Comparison of ENCODE assay signal across 10 mouse cellular contexts in the genomic region with DNA sequence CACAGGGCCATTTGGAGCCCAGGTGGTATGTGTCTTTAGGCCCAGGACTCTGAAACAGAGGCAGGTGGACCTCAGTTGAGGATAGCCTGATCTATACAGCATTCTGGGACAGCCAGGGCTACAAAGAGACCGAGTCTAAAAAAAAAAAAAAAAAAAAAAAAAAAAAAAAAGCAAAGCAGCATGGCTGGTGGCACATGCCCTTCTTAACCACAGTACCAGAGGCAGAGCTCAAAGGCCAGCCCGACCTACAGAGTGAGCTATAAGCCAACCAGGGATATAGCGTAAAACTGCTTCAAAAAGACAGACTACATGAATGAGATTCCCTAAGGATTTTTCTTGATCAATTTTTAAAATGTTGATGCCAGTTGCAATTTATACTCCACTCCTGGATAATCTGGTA. TPM values are rescaled to one million over a fixed set of nuclear protein-coding genes. Genes with fewer than 3 reads are reported as not detected.
A peak's percentile ranks its signal among the peaks of the same experiment; 100 is the strongest.
DNase-seq lines count a peak whose midpoint lies in the region; ATAC-seq and TF ChIP-seq lines count a peak whose summit lies in the region.
"Had no signal": no experiment of that assay in that cellular context is flagged by ENCODE, and none has a peak within 500 bp of the region (broad histone marks: within the 10 kb centered on the region; RNA-seq: fewer than 3 reads in every experiment).

No protein-coding gene starts in this region.

- no peak overlapping the region for H3K4me2 ChIP-seq in heart, embryonic 15.5 days
- no peak overlapping the region for H3K4me2 ChIP-seq in liver, embryonic 15.5 days
- no peak overlapping the region for H3K4me2 ChIP-seq in liver, postnatal 0 days (ENCODE audit: low read depth, low read length)
- H3K4me2 ChIP-seq in limb, embryonic 15.5 days: no peak overlapping the region

- WGBS in heart, embryonic 15.5 days: 73% methylated on average over 3 of the region's 3 CpGs
- 55% methylated on average over 3 of the region's 3 CpGs for WGBS in liver, embryonic 15.5 days (ENCODE audit: insufficient replicate concordance)
- WGBS in liver, postnatal 0 days (ENCODE audit: insufficient replicate concordance): 58% methylated on average over 3 of the region's 3 CpGs
- 75% methylated on average over 3 of the region's 3 CpGs for WGBS in limb, embryonic 15.5 days

- TF ChIP-seq POLR2A in bone marrow macrophage, adult 2 months (IDR thresholded peaks at IDR 0.05; ENCODE audit: borderline replicate concordance, low read depth, low read length): no peak

- TF ChIP-seq CTCF in liver, postnatal 0 days (IDR thresholded peaks at IDR 0.05; ENCODE audit: low read depth): no peak
- TF ChIP-seq CTCF in bone marrow macrophage, adult 2 months (IDR thresholded peaks at IDR 0.05; ENCODE audit: low read depth, low read length): no peak

- TF ChIP-seq EP300 in liver, postnatal 0 days (IDR thresholded peaks at IDR 0.05; ENCODE audit: low read depth): no peak

- H3K27ac ChIP-seq in heart, embryonic 15.5 days: peak overlapping the region; percentile 44; the same call in 1 of the 2 replicates
- H3K27ac ChIP-seq in liver, embryonic 15.5 days (replicated peaks): 0 out of 2 replicates have a peak overlapping the region, but pooled peaks have one; percentile 35
- no peak overlapping the region for H3K27ac ChIP-seq in liver, postnatal 0 days (ENCODE audit: low read depth)
- peak overlapping the region; percentile 98 for H3K27ac ChIP-seq in bone marrow macrophage, adult 2 months (ENCODE audit: insufficient read depth, low read depth, low read length)
- H3K27ac ChIP-seq in limb, embryonic 15.5 days: 0 out of 2 replicates have a peak overlapping the region, but pooled peaks have one; percentile 1

- H3K9ac ChIP-seq in heart, embryonic 15.5 days: no peak overlapping the region
- H3K9ac ChIP-seq in liver, embryonic 15.5 days: no peak overlapping the region
- H3K9ac ChIP-seq in liver, postnatal 0 days (replicated peaks): no peak overlapping the region
- no peak overlapping the region for H3K9ac ChIP-seq in limb, embryonic 15.5 days

- no peak for DNase-seq in heart, adult 9 months (ENCODE audit: low spot score in 2 of 2)
- no peak for DNase-seq in liver, postnatal 0 days
- DNase-seq in embryo, embryonic 9.5 days (ENCODE audit: extremely low spot score): no peak
- DNase-seq in adrenal gland, adult 8-10 months: no peak
- DNase-seq: kidney, postnatal 4 days; right cerebral cortex, postnatal 4 days had no signal

- H3K4me1 ChIP-seq in heart, embryonic 15.5 days (replicated peaks): peaks cover 71% of the 10 kb centered on the region
- peaks cover 79% of the 10 kb centered on the region for H3K4me1 ChIP-seq in liver, embryonic 15.5 days (replicated peaks)
- peaks cover 46% of the 10 kb centered on the region for H3K4me1 ChIP-seq in liver, postnatal 0 days (ENCODE audit: insufficient read depth)
- peaks cover 48% of the 10 kb centered on the region for H3K4me1 ChIP-seq in bone marrow macrophage, adult 2 months (ENCODE audit: control insufficient read depth, insufficient read depth, low read length)
- peaks cover 50% of the 10 kb centered on the region for H3K4me1 ChIP-seq in limb, embryonic 15.5 days

- ATAC-seq in heart, embryonic 15.5 days (replicated peaks; ENCODE audit: insufficient number of reproducible peaks, insufficient read depth, low FRiP score, low read depth): no peak
- no peak for ATAC-seq in liver, embryonic 15.5 days (ENCODE audit: insufficient read depth)
- no peak for ATAC-seq in liver, postnatal 0 days
- no peak for ATAC-seq in limb, embryonic 15.5 days (ENCODE audit: insufficient number of reproducible peaks, low FRiP score, low TSS enrichment, low read depth)

- H3K27me3 ChIP-seq in heart, embryonic 15.5 days: no peaks in the 10 kb centered on the region
- H3K27me3 ChIP-seq in liver, embryonic 15.5 days: no peaks in the 10 kb centered on the region
- H3K27me3 ChIP-seq in liver, postnatal 0 days (ENCODE audit: insufficient read depth, low read length): no peaks in the 10 kb centered on the region
- H3K27me3 ChIP-seq in limb, embryonic 15.5 days: no peaks in the 10 kb centered on the region

- H3K36me3 ChIP-seq in heart, embryonic 15.5 days: peaks cover 14% of the 10 kb centered on the region; the same call in 1 of the 2 replicates
- peaks cover 77% of the 10 kb centered on the region for H3K36me3 ChIP-seq in liver, embryonic 15.5 days (replicated peaks)
- H3K36me3 ChIP-seq in liver, postnatal 0 days (replicated peaks; ENCODE audit: insufficient read depth, low read length): peaks cover 26% of the 10 kb centered on the region
- H3K36me3 ChIP-seq in limb, embryonic 15.5 days: no peaks in the 10 kb centered on the region; the same call in 1 of the 2 replicates

- no peak overlapping the region for H3K4me3 ChIP-seq in heart, embryonic 15.5 days
- no peak overlapping the region for H3K4me3 ChIP-seq in liver, embryonic 15.5 days (replicated peaks)
- H3K4me3 ChIP-seq in liver, postnatal 0 days (ENCODE audit: low read depth, low read length): no peak overlapping the region
- H3K4me3 ChIP-seq in bone marrow macrophage, adult 2 months (ENCODE audit: insufficient read depth, low read length): no peak overlapping the region
- no peak overlapping the region for H3K4me3 ChIP-seq in limb, embryonic 15.5 days

- H3K9me3 ChIP-seq in heart, embryonic 15.5 days (replicated peaks): no peaks in the 10 kb centered on the region
- no peaks in the 10 kb centered on the region for H3K9me3 ChIP-seq in liver, embryonic 15.5 days (replicated peaks)
- no peaks in the 10 kb centered on the region for H3K9me3 ChIP-seq in liver, postnatal 0 days (ENCODE audit: low read length)
- H3K9me3 ChIP-seq in limb, embryonic 15.5 days: no peaks in the 10 kb centered on the region

RNA-seq across cellular contexts. Expression of gene Chd2, which starts 9.5 kb away (rescaled TPM):
- 41.2 and 42.9 TPM in 2 replicates for polyA plus RNA-seq in heart, embryonic 15.5 days (2015; fragmentation: Nextera tagmentation; extraction: Ambion mirVana)
- polyA plus RNA-seq in liver, embryonic 15.5 days (2015; fragmentation: Nextera tagmentation; extraction: Ambion mirVana): 20.1 and 22.1 TPM in 2 replicates
- polyA plus RNA-seq in liver, postnatal 0 days (2015; fragmentation: Nextera tagmentation; extraction: Ambion mirVana): 14.1 and 17.2 TPM in 2 replicates
- polyA plus RNA-seq in bone marrow macrophage, adult 2 months (2012; ENCODE audit: insufficient read depth, insufficient read length, missing spikeins): 44.4 and 47.9 TPM in 2 replicates
- polyA plus RNA-seq in limb, embryonic 15.5 days (2015; fragmentation: Nextera tagmentation; extraction: Ambion mirVana): 48.6 and 51.7 TPM in 2 replicates
- total RNA-seq in adrenal gland, adult 8-10 months (2022): 10 to 100 TPM; 38.6 to 65.5 (median 49.7) TPM
